Mouse (Mus musculus) liver, embryonic 15.5 days (tissue): ENCODE results near the gene Zc3h12a. TPM values are rescaled to one million over a fixed set of nuclear protein-coding genes. Genes with fewer than 3 reads are reported as not detected.

Experiments used
- ATAC-seq: fragments of 200-750 bp; cut with Nextera tagmentation; 2 replicates; pipeline ENCODE4 v1.8.0; 2017; ENCODE audit warnings: moderate number of reproducible peaks, mild to moderate bottlenecking, moderate library complexity; ENCODE audit not compliant: insufficient read depth
- H3K27ac ChIP-seq: fragments of 300-500 bp; sonication (generic); replicated peaks from 2 replicates; pipeline ENCODE4 v1.5.1; 2015; ENCODE audit warnings: mild to moderate bottlenecking, inconsistent platforms
- H3K27me3 ChIP-seq: fragments of 300-500 bp; sonication (generic); 2 replicates; pipeline ENCODE4 v1.6.1; 2015; ENCODE audit warnings: mild to moderate bottlenecking, inconsistent platforms
- H3K36me3 ChIP-seq: fragments of 300-500 bp; sonication (generic); replicated peaks from 2 replicates; pipeline ENCODE4 v1.6.1; 2015; ENCODE audit warnings: moderate library complexity, mild to moderate bottlenecking, inconsistent platforms
- H3K4me1 ChIP-seq: fragments of 300-500 bp; sonication (generic); replicated peaks from 2 replicates; pipeline ENCODE4 v1.6.1; 2015; ENCODE audit warnings: inconsistent platforms
- H3K4me2 ChIP-seq: fragments of 300-500 bp; sonication (generic); 2 replicates; pipeline ENCODE4 v1.6.1; 2015; ENCODE audit warnings: moderate library complexity, mild to moderate bottlenecking, inconsistent platforms
- H3K4me3 ChIP-seq: fragments of 300-500 bp; sonication (generic); replicated peaks from 2 replicates; pipeline ENCODE4 v1.5.1; 2015; ENCODE audit warnings: mild to moderate bottlenecking, inconsistent platforms
- H3K9ac ChIP-seq: fragments of 300-500 bp; sonication (generic); 2 replicates; pipeline ENCODE4 v1.6.1; 2015; ENCODE audit warnings: moderate library complexity, mild to moderate bottlenecking, inconsistent platforms
- H3K9me3 ChIP-seq: fragments of 300-500 bp; sonication (generic); replicated peaks from 2 replicates; pipeline ENCODE4 v1.6.1; 2016; ENCODE audit warnings: inconsistent platforms
- WGBS: fragments of 180-500 bp; shearing (Covaris S2); methylation state at CpG from one replicate; pipeline ENCODE4 v1.1.7; 2015; ENCODE audit warnings: mixed read lengths; ENCODE audit not compliant: insufficient replicate concordance; 5-methylcytosine and 5-hydroxymethylcytosine counted together
- polyA plus RNA-seq: library from polyadenylated mRNA; unstranded; fragments of >200 nt; fragmentation: Nextera tagmentation; extraction: Ambion mirVana; gene quantifications from 2 replicates; pipeline ENCODE4 v1.2.1, GENCODE M21; 2015

Gene Zc3h12a
- polyA plus RNA-seq, 1 experiment from 2014 or later = 0.61 TPM

DNA sequence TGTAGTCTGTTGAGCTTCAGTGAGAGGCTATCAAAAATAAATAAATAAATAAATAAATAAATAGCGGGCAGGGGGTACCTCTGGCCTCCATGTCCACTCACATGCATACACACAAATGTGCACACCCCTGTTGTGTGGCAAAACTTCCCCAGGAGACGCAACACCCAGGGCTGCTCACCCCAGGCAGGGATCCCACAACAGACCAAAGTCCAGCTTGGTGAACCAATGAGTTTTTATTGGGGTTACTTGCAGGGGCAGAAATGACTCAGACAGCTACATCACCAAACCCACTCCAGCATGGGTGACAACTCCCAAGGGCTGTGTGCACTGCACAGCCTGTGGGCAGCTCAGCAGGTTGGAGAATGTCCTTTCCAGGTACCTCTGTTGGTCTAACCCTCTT, 49.9 kb downstream of the Zc3h12a start:
- Histone ChIP-seq H3K36me3 (peaks cover 47% of the 10 kb centered on the region), H3K4me1 (peaks cover under 1% of the 10 kb centered on the region; the same call in 1 of the 2 replicates), H3K27ac (no peak overlapping the region), H3K9ac (no peak overlapping the region), H3K27me3 (no peaks in the 10 kb centered on the region), H3K4me2 (no peak overlapping the region), H3K9me3 (no peaks in the 10 kb centered on the region), H3K4me3 (no peak overlapping the region)
- WGBS = 66% methylated on average over 2 of the region's 2 CpGs
- ATAC-seq = no peak

Other genes starting within 250 kb of the Zc3h12a start
- not detected in 2 replicates for gene Epha10, start 246.9 kb downstream of the Zc3h12a start, polyA plus RNA-seq
- 5.2 TPM in 2 replicates for gene 9930104L06Rik, start 190.8 kb downstream of the Zc3h12a start, polyA plus RNA-seq
- 116 and 118 TPM in 2 replicates for gene Cdca8, start 188.5 kb downstream of the Zc3h12a start, polyA plus RNA-seq
- 0.44 and 0.67 TPM in 2 replicates for gene Rspo1, start 141.4 kb downstream of the Zc3h12a start, polyA plus RNA-seq
- gene Gnl2, start 111.3 kb downstream of the Zc3h12a start, polyA plus RNA-seq = 31.8 and 33.6 TPM in 2 replicates
- not detected in 2 replicates for gene Dnali1, start 62.1 kb downstream of the Zc3h12a start, polyA plus RNA-seq
- gene Snip1, start 61.2 kb downstream of the Zc3h12a start, polyA plus RNA-seq = 14.2 and 15.1 TPM in 2 replicates
- 16.3 and 18.3 TPM in 2 replicates for gene Meaf6, start 42.7 kb downstream of the Zc3h12a start, polyA plus RNA-seq